Comparison of ENCODE assay signal across 9 mouse cellular contexts in genomic region chr13:70277667-70278591, GRCm38 (mm10).
DNase-seq lines count a peak whose midpoint lies in the region; ATAC-seq lines count a peak whose summit lies in the region.
"Had no signal": no experiment of that assay in that cellular context is flagged by ENCODE, and none has a peak within 500 bp of the region (broad histone marks: within the 10 kb centered on the region; RNA-seq: fewer than 3 reads in every experiment).

No protein-coding gene starts in this region.

- ATAC-seq in neural tube, embryonic 15.5 days (ENCODE audit: low FRiP score): no peak

- no peaks in the 10 kb centered on the region for H3K27me3 ChIP-seq in neural tube, embryonic 15.5 days (replicated peaks)
- H3K27me3 ChIP-seq: liver, embryonic 15.5 days had no signal

- peak; percentile 2 for DNase-seq in kidney, adult 9 months
- DNase-seq in kidney, adult 11 months: no peak
- DNase-seq in frontal cortex, adult 2 months (ENCODE audit: extremely low spot score in 1 of 2, low spot score in 1 of 2): peak; percentile 87 to 88
- DNase-seq in layer of hippocampus, adult 8-10 months (ENCODE audit: low spot score in 2 of 2): peak; percentile 89 to 90
- DNase-seq in urinary bladder, postnatal 10 days (ENCODE audit: low spot score): no peak
- DNase-seq in cerebellum, adult 9-10 months: no peak
- DNase-seq in urinary bladder, postnatal 25 days (ENCODE audit: low spot score): no peak

- H3K4me3 ChIP-seq in neural tube, embryonic 15.5 days (replicated peaks): no peak overlapping the region
- H3K4me3 ChIP-seq: liver, embryonic 15.5 days had no signal

- no peak overlapping the region for H3K4me2 ChIP-seq in neural tube, embryonic 15.5 days
- H3K4me2 ChIP-seq: liver, embryonic 15.5 days had no signal

- no peak overlapping the region for H3K9ac ChIP-seq in neural tube, embryonic 15.5 days (replicated peaks)
- H3K9ac ChIP-seq: liver, embryonic 15.5 days had no signal

- H3K9me3 ChIP-seq in neural tube, embryonic 15.5 days (replicated peaks): no peaks in the 10 kb centered on the region
- H3K9me3 ChIP-seq: liver, embryonic 15.5 days had no signal

- H3K4me1 ChIP-seq in neural tube, embryonic 15.5 days: peaks cover 23% of the 10 kb centered on the region
- H3K4me1 ChIP-seq: liver, embryonic 15.5 days had no signal

- peak overlapping the region; percentile 14 for H3K27ac ChIP-seq in neural tube, embryonic 15.5 days (replicated peaks)
- H3K27ac ChIP-seq: liver, embryonic 15.5 days had no signal

- H3K36me3 ChIP-seq in neural tube, embryonic 15.5 days: no peaks in the 10 kb centered on the region
- H3K36me3 ChIP-seq: liver, embryonic 15.5 days had no signal

- 61% methylated on average over 13 of the region's 13 CpGs for WGBS in neural tube, embryonic 15.5 days

Comparison
In these comparisons a context has a peak if more than half of its experiments do, and no peak if none do; other contexts are left out.
1. DNase-seq: peak in kidney, adult 9 months (single experiment), frontal cortex, adult 2 months (2 of 2) and layer of hippocampus, adult 8-10 months (2 of 2); none in kidney, adult 11 months (single experiment), urinary bladder, postnatal 10 days (single experiment), cerebellum, adult 9-10 months (single experiment) and urinary bladder, postnatal 25 days (single experiment).